Mouse (Mus musculus): ENCODE measurements at regions not wholly inside any gene's neighbourhood (a gene's known extent, or its start where the extent isn't known, plus 50 kb on each side); places are given as distances from the start of the nearest gene placed in this dataset.

GRCm38 (mm10) chr4:33745180-33745579 lies 179.2 kb upstream of the Cnr1 start:
- TF ChIP-seq CTCF (conservative IDR thresholded peaks at IDR 0.05 in 1 of 2, IDR thresholded peaks at IDR 0.05 in 1 of 2; ENCODE audit: low read depth in 2 of 2, low read length in 2 of 2) (no peak), USF2 (conservative IDR thresholded peaks at IDR 0.05; ENCODE audit: low read depth, low read length) (no peak), MYC (IDR thresholded peaks at IDR 0.05; ENCODE audit: low read depth, low read length) (no peak), EP300 (IDR thresholded peaks at IDR 0.05; ENCODE audit: low read length) (no peak), POLR2A (IDR thresholded peaks at IDR 0.05; ENCODE audit: low read depth, low read length) (no peak), SMC3 (IDR thresholded peaks at IDR 0.05; ENCODE audit: low read depth, low read length) (no peak), POLR2AphosphoS2 (IDR thresholded peaks at IDR 0.05; ENCODE audit: low read depth, low read length) (no peak), TBP (conservative IDR thresholded peaks at IDR 0.05; ENCODE audit: low read depth, low read length) (no peak), SIN3A (IDR thresholded peaks at IDR 0.05; ENCODE audit: low read length) (no peak), MAX (IDR thresholded peaks at IDR 0.05; ENCODE audit: low read length) (no peak), CHD1 (IDR thresholded peaks at IDR 0.05; ENCODE audit: low read depth, low read length) (no peak), ELF1 (IDR thresholded peaks at IDR 0.05; ENCODE audit: low read depth, low read length) (no peak), RAD21 (IDR thresholded peaks at IDR 0.05; ENCODE audit: low read depth, low read length) (no peak)
